Comparison of ENCODE assay signal across 9 mouse cellular contexts in the genomic region with DNA sequence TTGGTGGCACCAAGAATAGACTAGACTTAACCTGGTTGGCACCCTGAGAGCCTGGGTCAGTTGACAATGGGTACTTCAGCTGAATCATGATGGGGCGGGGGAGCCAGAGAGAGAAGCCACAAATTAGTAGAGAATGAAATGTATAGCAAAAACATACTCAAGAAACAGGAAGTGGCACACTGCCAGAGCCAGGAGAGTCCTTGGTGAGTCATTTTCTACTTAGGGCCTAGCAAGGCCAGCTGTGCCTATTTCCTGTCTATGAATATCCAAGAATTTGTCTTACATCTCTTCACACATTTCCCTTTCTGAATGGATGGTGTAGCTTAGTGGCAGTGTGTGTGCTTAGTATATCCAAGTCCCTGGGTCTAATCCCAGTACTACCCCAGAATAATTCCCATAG. TPM values are rescaled to one million over a fixed set of nuclear protein-coding genes. Genes with fewer than 3 reads are reported as not detected.
A peak's percentile ranks its signal among the peaks of the same experiment; 100 is the strongest.
DNase-seq lines count a peak whose midpoint lies in the region; ATAC-seq and TF ChIP-seq lines count a peak whose summit lies in the region.
"Had no signal": no experiment of that assay in that cellular context is flagged by ENCODE, and none has a peak within 500 bp of the region (broad histone marks: within the 10 kb centered on the region; RNA-seq: fewer than 3 reads in every experiment).

No protein-coding gene starts in this region.

- H3K4me3 ChIP-seq in spleen, adult 2 months (ENCODE audit: extremely low read depth, insufficient read depth, insufficient read length) = no peak overlapping the region
- no peak overlapping the region for H3K4me3 ChIP-seq in kidney, postnatal 0 days (replicated peaks; ENCODE audit: low read depth, low read length)
- no peak overlapping the region for H3K4me3 ChIP-seq in midbrain, embryonic 11.5 days (ENCODE audit: low read depth, low read length)
- no peak overlapping the region for H3K4me3 ChIP-seq in forebrain, embryonic 13.5 days
- H3K4me3 ChIP-seq: erythroblast, embryonic 14.5 days had no signal

- no peak overlapping the region for H3K4me2 ChIP-seq in kidney, postnatal 0 days (ENCODE audit: low read length)
- no peak overlapping the region for H3K4me2 ChIP-seq in midbrain, embryonic 11.5 days
- no peak overlapping the region for H3K4me2 ChIP-seq in forebrain, embryonic 13.5 days

- H3K27ac ChIP-seq in spleen, adult 2 months (ENCODE audit: insufficient read depth, low read length) = no peak overlapping the region
- no peak overlapping the region for H3K27ac ChIP-seq in kidney, postnatal 0 days
- no peak overlapping the region for H3K27ac ChIP-seq in midbrain, embryonic 11.5 days (ENCODE audit: low read depth, low read length)
- H3K27ac ChIP-seq in forebrain, embryonic 13.5 days = no peak overlapping the region

- H3K36me3 ChIP-seq in spleen, adult 2 months (ENCODE audit: control insufficient read depth, insufficient read depth, low read length) = no peaks in the 10 kb centered on the region
- 0 out of 2 replicates have a peak, but pooled peaks cover 4% of the 10 kb centered on the region for H3K36me3 ChIP-seq in kidney, postnatal 0 days (ENCODE audit: insufficient read depth, low read length)
- no peaks in the 10 kb centered on the region for H3K36me3 ChIP-seq in midbrain, embryonic 11.5 days (ENCODE audit: control insufficient read depth, insufficient read depth, low read length)
- H3K36me3 ChIP-seq in forebrain, embryonic 13.5 days (ENCODE audit: poor library complexity, severe bottlenecking) = peaks cover 7% of the 10 kb centered on the region; the same call in 1 of the 2 replicates

- H3K27me3 ChIP-seq in spleen, adult 2 months (ENCODE audit: control insufficient read depth, insufficient read depth, low read length) = no peaks in the 10 kb centered on the region
- H3K27me3 ChIP-seq in kidney, postnatal 0 days (ENCODE audit: insufficient read depth, low read length) = no peaks in the 10 kb centered on the region
- H3K27me3 ChIP-seq in midbrain, embryonic 11.5 days (ENCODE audit: control insufficient read depth, insufficient read depth, low read length) = no peaks in the 10 kb centered on the region
- H3K27me3 ChIP-seq in forebrain, embryonic 13.5 days = no peaks in the 10 kb centered on the region

- H3K9me3 ChIP-seq in kidney, postnatal 0 days (replicated peaks; ENCODE audit: low read length) = no peaks in the 10 kb centered on the region
- H3K9me3 ChIP-seq in midbrain, embryonic 11.5 days (ENCODE audit: control insufficient read depth, low read length) = no peaks in the 10 kb centered on the region
- no peaks in the 10 kb centered on the region for H3K9me3 ChIP-seq in forebrain, embryonic 13.5 days (replicated peaks)

- no peak for ATAC-seq in kidney, postnatal 0 days (replicated peaks; ENCODE audit: low FRiP score, low read depth)
- ATAC-seq in midbrain, embryonic 11.5 days (ENCODE audit: low FRiP score) = no peak
- ATAC-seq in forebrain, embryonic 13.5 days = no peak

- no peak for TF ChIP-seq CTCF in spleen, adult 2 months (IDR thresholded peaks at IDR 0.05; ENCODE audit: extremely low read depth, insufficient read depth, insufficient read length, insufficient replicate concordance)
- TF ChIP-seq CTCF in kidney, postnatal 0 days (IDR thresholded peaks at IDR 0.05; ENCODE audit: low read depth) = no peak

- H3K9ac ChIP-seq in kidney, postnatal 0 days (ENCODE audit: low read depth, low read length) = no peak overlapping the region
- no peak overlapping the region for H3K9ac ChIP-seq in midbrain, embryonic 11.5 days (ENCODE audit: low read length)
- no peak overlapping the region for H3K9ac ChIP-seq in forebrain, embryonic 13.5 days

- DNase-seq in adrenal gland, adult (ENCODE audit: inconsistent age in 2 of 2, low spot score in 1 of 2) = peak; percentile 33 to 74
- no peak for DNase-seq in adrenal gland, postnatal 4 days (ENCODE audit: low spot score in 2 of 2)
- DNase-seq in spleen, adult 2 months (ENCODE audit: low read depth in 1 of 2, low spot score in 2 of 2) = peak; percentile 11 to 22
- no peak for DNase-seq in spleen, adult 12 weeks (ENCODE audit: low spot score)
- DNase-seq in kidney, postnatal 0 days (ENCODE audit: low spot score) = peak; percentile 44
- DNase-seq in natural killer cell, adult 2 months (ENCODE audit: low spot score in 2 of 2) = peak; percentile 30 to 38
- DNase-seq in midbrain, embryonic 11.5 days (ENCODE audit: low spot score, missing footprints) = no peak

- peaks cover 10% of the 10 kb centered on the region; the same call in 1 of the 2 replicates for H3K4me1 ChIP-seq in spleen, adult 2 months (ENCODE audit: control insufficient read depth, insufficient read depth, insufficient read length)
- H3K4me1 ChIP-seq in kidney, postnatal 0 days (replicated peaks; ENCODE audit: insufficient read depth, low read length) = no peaks in the 10 kb centered on the region
- no peaks in the 10 kb centered on the region for H3K4me1 ChIP-seq in midbrain, embryonic 11.5 days (ENCODE audit: control insufficient read depth, insufficient read depth, low read length)
- H3K4me1 ChIP-seq in forebrain, embryonic 13.5 days = no peaks in the 10 kb centered on the region

- WGBS in spleen, adult 2 months = 7% methylated on average over 1 of the region's 1 CpGs
- WGBS in kidney, postnatal 0 days = 84% methylated on average over 1 of the region's 1 CpGs
- WGBS in midbrain, embryonic 11.5 days = 91% methylated on average over 1 of the region's 1 CpGs
- 91% methylated on average over 1 of the region's 1 CpGs for WGBS in forebrain, embryonic 13.5 days

- TF ChIP-seq POLR2A in spleen, adult 2 months (IDR thresholded peaks at IDR 0.05; ENCODE audit: low read depth, low read length) = no peak

RNA-seq across cellular contexts. Expression of a gene that starts 6.8 kb away (rescaled TPM):
- total RNA-seq in adrenal gland, postnatal 4 days (2021) = 100 to 1,000 TPM; 148 to 192 TPM
- 6.9 and 7.8 TPM in 2 replicates for polyA plus RNA-seq in spleen, adult 2 months (2012; rRNA removed)
- 178 and 185 TPM in 2 replicates for polyA plus RNA-seq in kidney, postnatal 0 days (2015; fragmentation: Nextera tagmentation; extraction: Ambion mirVana)
- 52.7 and 53.2 TPM in 2 replicates for polyA plus RNA-seq in midbrain, embryonic 11.5 days (2014; fragmentation: Nextera tagmentation; extraction: Ambion mirVana)
- polyA plus RNA-seq in forebrain, embryonic 13.5 days (2015; fragmentation: Nextera tagmentation; extraction: Ambion mirVana) = 124 and 132 TPM in 2 replicates

Comparison
In these comparisons a context has a peak if more than half of its experiments do, and no peak if none do; other contexts are left out.
1. DNase-seq: peak in adrenal gland, adult (2 of 2), spleen, adult 2 months (2 of 2), kidney, postnatal 0 days (single experiment) and natural killer cell, adult 2 months (2 of 2); none in adrenal gland, postnatal 4 days (0 of 2), spleen, adult 12 weeks (single experiment) and midbrain, embryonic 11.5 days (single experiment).